Mouse (Mus musculus): Measurements from ENCODE around the gene Slc25a16. TPM values are rescaled to one million over a fixed set of nuclear protein-coding genes. Genes with fewer than 3 reads are reported as not detected.
"Not testable (repeated sequence)": the region's sequence is repeated elsewhere in the genome, so short reads cannot be mapped to it uniquely, and the experiment has no call there.

Gene Slc25a16
- polyA plus RNA-seq, 1 experiment from 2014 or later = 12.2 TPM

- H3K4me3 ChIP-seq (replicated peaks) = no peak overlapping the region
Measured at GRCm38 (mm10) chr10:62892549-62893232, 27.7 kb upstream of the Slc25a16 start.

GRCm38 (mm10) chr10:62893356-62893884 lies 27.0 kb upstream of the Slc25a16 start:
- H3K27ac ChIP-seq = no peak overlapping the region
- no peaks in the 10 kb centered on the region for H3K36me3 ChIP-seq
- no peaks in the 10 kb centered on the region for H3K9me3 ChIP-seq
- no peaks in the 10 kb centered on the region for H3K27me3 ChIP-seq (replicated peaks)
- no peak overlapping the region for H3K4me3 ChIP-seq (replicated peaks)
- H3K4me1 ChIP-seq = no peaks in the 10 kb centered on the region
- no peak overlapping the region for H3K9ac ChIP-seq
- WGBS = 56% methylated on average over 6 of the region's 6 CpGs
- no peak overlapping the region for H3K4me2 ChIP-seq
- no peak for ATAC-seq (ENCODE audit: insufficient read depth, low FRiP score, low read depth)

More at GRCm38 (mm10) chr10:62892549-62893232, 27.7 kb upstream of the Slc25a16 start:
- Histone ChIP-seq H3K4me2 (no peak overlapping the region), H3K9ac (no peak overlapping the region), H3K9me3 (no peaks in the 10 kb centered on the region), H3K36me3 (no peaks in the 10 kb centered on the region), H3K27me3 (replicated peaks) (no peaks in the 10 kb centered on the region), H3K27ac (no peak overlapping the region), H3K4me1 (no peaks in the 10 kb centered on the region)
- WGBS = 34% methylated on average over 4 of the region's 4 CpGs
- no peak for ATAC-seq (ENCODE audit: insufficient read depth, low FRiP score, low read depth)

GRCm38 (mm10) chr10:62894447-62894846 lies 26.0 kb upstream of the Slc25a16 start:
- ATAC-seq (ENCODE audit: insufficient read depth, low FRiP score, low read depth) = no peak
- Histone ChIP-seq H3K27me3 (replicated peaks) (no peaks in the 10 kb centered on the region), H3K4me1 (no peaks in the 10 kb centered on the region), H3K9me3 (no peaks in the 10 kb centered on the region), H3K36me3 (no peaks in the 10 kb centered on the region), H3K9ac (no peak overlapping the region), H3K4me2 (no peak overlapping the region), H3K4me3 (replicated peaks) (no peak overlapping the region), H3K27ac (no peak overlapping the region)
- 72% methylated on average over 3 of the region's 3 CpGs for WGBS

GRCm38 (mm10) chr10:62895386-62895785 lies 25.0 kb upstream of the Slc25a16 start:
- Histone ChIP-seq H3K4me1 (no peaks in the 10 kb centered on the region), H3K9ac (no peak overlapping the region), H3K27me3 (replicated peaks) (no peaks in the 10 kb centered on the region), H3K27ac (no peak overlapping the region), H3K36me3 (no peaks in the 10 kb centered on the region), H3K4me2 (no peak overlapping the region), H3K4me3 (replicated peaks) (no peak overlapping the region), H3K9me3 (no peaks in the 10 kb centered on the region)
- no peak for ATAC-seq (ENCODE audit: insufficient read depth, low FRiP score, low read depth)
- WGBS = 74% methylated on average over 6 of the region's 6 CpGs

GRCm38 (mm10) chr10:62896035-62896434 lies 24.4 kb upstream of the Slc25a16 start:
- Histone ChIP-seq H3K9me3 (no peaks in the 10 kb centered on the region), H3K27me3 (replicated peaks) (no peaks in the 10 kb centered on the region), H3K4me1 (no peaks in the 10 kb centered on the region), H3K36me3 (no peaks in the 10 kb centered on the region), H3K27ac (no peak overlapping the region), H3K4me2 (no peak overlapping the region), H3K9ac (no peak overlapping the region), H3K4me3 (replicated peaks) (no peak overlapping the region)
- WGBS = 62% methylated on average over 4 of the region's 4 CpGs
- ATAC-seq (ENCODE audit: insufficient read depth, low FRiP score, low read depth) = no peak

GRCm38 (mm10) chr10:62896774-62897173 lies 23.7 kb upstream of the Slc25a16 start:
- Histone ChIP-seq H3K4me1 (no peaks in the 10 kb centered on the region), H3K9me3 (no peaks in the 10 kb centered on the region), H3K9ac (no peak overlapping the region), H3K4me3 (replicated peaks) (no peak overlapping the region), H3K36me3 (no peaks in the 10 kb centered on the region), H3K27ac (no peak overlapping the region), H3K4me2 (no peak overlapping the region), H3K27me3 (replicated peaks) (no peaks in the 10 kb centered on the region)
- WGBS = 70% methylated on average over 4 of the region's 4 CpGs
- no peak for ATAC-seq (ENCODE audit: insufficient read depth, low FRiP score, low read depth)

GRCm38 (mm10) chr10:62897437-62897836 lies 23.0 kb upstream of the Slc25a16 start:
- Histone ChIP-seq H3K4me3 (replicated peaks) (no peak overlapping the region), H3K4me2 (no peak overlapping the region), H3K9me3 (no peaks in the 10 kb centered on the region), H3K27ac (no peak overlapping the region), H3K36me3 (no peaks in the 10 kb centered on the region), H3K27me3 (replicated peaks) (no peaks in the 10 kb centered on the region), H3K9ac (no peak overlapping the region), H3K4me1 (no peaks in the 10 kb centered on the region)
- ATAC-seq (ENCODE audit: insufficient read depth, low FRiP score, low read depth) = no peak
- WGBS = 96% methylated on average over 3 of the region's 3 CpGs

- no peak overlapping the region for H3K4me2 ChIP-seq
- H3K4me1 ChIP-seq = no peaks in the 10 kb centered on the region
- H3K9me3 ChIP-seq = no peaks in the 10 kb centered on the region
- H3K27me3 ChIP-seq (replicated peaks) = no peaks in the 10 kb centered on the region
- H3K36me3 ChIP-seq = no peaks in the 10 kb centered on the region
- H3K27ac ChIP-seq = no peak overlapping the region
- H3K9ac ChIP-seq = no peak overlapping the region
- ATAC-seq (ENCODE audit: insufficient read depth, low FRiP score, low read depth) = no peak
- no peak overlapping the region for H3K4me3 ChIP-seq (replicated peaks)
- WGBS = 74% methylated on average over 2 of the region's 2 CpGs
Measured at GRCm38 (mm10) chr10:62898061-62898460, 22.4 kb upstream of the Slc25a16 start.

- no peak overlapping the region for H3K9ac ChIP-seq
- ATAC-seq (ENCODE audit: insufficient read depth, low FRiP score, low read depth) = no peak
- H3K4me2 ChIP-seq = no peak overlapping the region
- no peaks in the 10 kb centered on the region for H3K4me1 ChIP-seq
- 94% methylated on average over 4 of the region's 4 CpGs for WGBS
- no peaks in the 10 kb centered on the region for H3K36me3 ChIP-seq
- no peaks in the 10 kb centered on the region for H3K9me3 ChIP-seq
- no peak overlapping the region for H3K27ac ChIP-seq
- no peaks in the 10 kb centered on the region for H3K27me3 ChIP-seq (replicated peaks)
- H3K4me3 ChIP-seq (replicated peaks) = no peak overlapping the region
Measured at GRCm38 (mm10) chr10:62900144-62900543, 20.3 kb upstream of the Slc25a16 start.

- Histone ChIP-seq H3K4me1 (no peaks in the 10 kb centered on the region), H3K9ac (no peak overlapping the region), H3K4me2 (no peak overlapping the region), H3K36me3 (no peaks in the 10 kb centered on the region), H3K9me3 (no peaks in the 10 kb centered on the region), H3K27me3 (replicated peaks) (no peaks in the 10 kb centered on the region), H3K27ac (no peak overlapping the region), H3K4me3 (replicated peaks) (no peak overlapping the region)
- no peak for ATAC-seq (ENCODE audit: insufficient read depth, low FRiP score, low read depth)
- WGBS = 40% methylated on average over 8 of the region's 8 CpGs
Measured at GRCm38 (mm10) chr10:62901826-62902225, 18.6 kb upstream of the Slc25a16 start.

GRCm38 (mm10) chr10:62902829-62903228 lies 17.6 kb upstream of the Slc25a16 start:
- no peaks in the 10 kb centered on the region for H3K4me1 ChIP-seq
- no peak for ATAC-seq (ENCODE audit: insufficient read depth, low FRiP score, low read depth)
- no peak overlapping the region for H3K4me2 ChIP-seq
- WGBS = 40% methylated on average over 1 of the region's 1 CpGs
- H3K36me3 ChIP-seq = no peaks in the 10 kb centered on the region
- no peaks in the 10 kb centered on the region for H3K9me3 ChIP-seq
- H3K27me3 ChIP-seq (replicated peaks) = no peaks in the 10 kb centered on the region
- no peak overlapping the region for H3K27ac ChIP-seq
- no peak overlapping the region for H3K9ac ChIP-seq
- no peak overlapping the region for H3K4me3 ChIP-seq (replicated peaks)

GRCm38 (mm10) chr10:62906336-62906735 lies 14.1 kb upstream of the Slc25a16 start:
- H3K27ac ChIP-seq = no peak overlapping the region
- H3K4me3 ChIP-seq (replicated peaks) = no peak overlapping the region
- no peak overlapping the region for H3K9ac ChIP-seq
- no peaks in the 10 kb centered on the region for H3K27me3 ChIP-seq (replicated peaks)
- no peaks in the 10 kb centered on the region for H3K9me3 ChIP-seq
- H3K36me3 ChIP-seq = no peaks in the 10 kb centered on the region
- no peaks in the 10 kb centered on the region for H3K4me1 ChIP-seq
- no peak overlapping the region for H3K4me2 ChIP-seq
- 89% methylated on average over 7 of the region's 7 CpGs for WGBS
- ATAC-seq (ENCODE audit: insufficient read depth, low FRiP score, low read depth) = no peak

- H3K27me3 ChIP-seq (replicated peaks); H3K4me1 ChIP-seq; H3K4me2 ChIP-seq; H3K9me3 ChIP-seq; H3K27ac ChIP-seq; ATAC-seq (ENCODE audit: insufficient read depth, low FRiP score, low read depth); H3K4me3 ChIP-seq (replicated peaks); H3K9ac ChIP-seq; H3K36me3 ChIP-seq: not testable (repeated sequence)
- no CpG with 5 or more reads among the region's 1 CpGs for WGBS
Measured at GRCm38 (mm10) chr10:62908896-62909295, 11.5 kb upstream of the Slc25a16 start, which contains the start of gene Tet1. Gene Tet1, minus strand, starts transcription at chr10:62908996.

Data from stomach, embryonic 15.5 days (tissue).